Mouse (Mus musculus): Measurements from ENCODE around the gene Aplp2. TPM values are rescaled to one million over a fixed set of nuclear protein-coding genes. Genes with fewer than 3 reads are reported as not detected.

The Aplp2 gene
- polyA plus RNA-seq, 2 experiments = 202 to 228 TPM

DNA sequence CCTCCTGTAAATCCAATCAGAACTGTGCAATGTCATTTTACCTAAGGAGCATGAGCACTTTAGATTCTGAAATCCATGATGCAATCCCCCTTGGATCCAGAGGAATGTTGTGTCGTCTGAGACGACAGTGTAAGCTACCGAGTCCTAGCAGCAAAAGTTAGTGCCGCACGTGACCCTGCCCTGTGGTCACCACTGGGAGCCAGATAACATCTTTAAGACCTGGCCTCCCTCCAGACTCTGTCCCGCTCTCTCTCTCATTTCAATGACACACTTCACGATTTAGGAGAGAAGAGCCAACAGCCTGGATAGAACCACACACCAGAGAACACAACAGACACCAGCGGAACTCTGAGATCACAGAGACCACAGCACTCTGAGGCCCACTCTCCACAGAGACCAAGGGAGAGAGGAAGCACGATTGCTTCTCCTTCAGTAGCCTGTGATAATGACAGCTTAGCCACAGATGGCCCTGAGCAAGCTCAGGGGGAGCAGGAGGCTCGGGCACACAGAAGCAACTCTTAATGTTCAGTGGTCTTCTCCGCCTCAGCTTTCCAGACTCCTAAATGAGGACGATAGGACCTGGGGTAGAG, 83.6 kb downstream of the Aplp2 start:
- no peak for TF ChIP-seq POLR2A (IDR thresholded peaks at IDR 0.05; ENCODE audit: borderline replicate concordance, extremely low read depth, insufficient read depth, insufficient read length)
- Histone ChIP-seq H3K36me3 (ENCODE audit: control insufficient read depth, insufficient read depth, low read length) (no peaks in the 10 kb centered on the region), H3K9ac (ENCODE audit: low read depth, low read length, severe bottlenecking) (no peak overlapping the region), H3K27me3 (ENCODE audit: control insufficient read depth, insufficient read depth, low read length) (peaks cover 41% of the 10 kb centered on the region), H3K9me3 (ENCODE audit: control insufficient read depth, low read length) (no peaks in the 10 kb centered on the region), H3K4me2 (replicated peaks; ENCODE audit: low read depth, low read length, severe bottlenecking) (no peak overlapping the region), H3K4me1 (ENCODE audit: control insufficient read depth, insufficient read depth, low read length) (peaks cover 13% of the 10 kb centered on the region), H3K4me3 (replicated peaks; ENCODE audit: low read length) (no peak overlapping the region), H3K27ac (replicated peaks; ENCODE audit: low read depth, low read length) (no peak overlapping the region)
- DNase-seq (ENCODE audit: low spot score) (no peak), ATAC-seq (ENCODE audit: low FRiP score, low read depth) (no peak)
- WGBS = 74% methylated on average over 12 of the region's 12 CpGs

DNA sequence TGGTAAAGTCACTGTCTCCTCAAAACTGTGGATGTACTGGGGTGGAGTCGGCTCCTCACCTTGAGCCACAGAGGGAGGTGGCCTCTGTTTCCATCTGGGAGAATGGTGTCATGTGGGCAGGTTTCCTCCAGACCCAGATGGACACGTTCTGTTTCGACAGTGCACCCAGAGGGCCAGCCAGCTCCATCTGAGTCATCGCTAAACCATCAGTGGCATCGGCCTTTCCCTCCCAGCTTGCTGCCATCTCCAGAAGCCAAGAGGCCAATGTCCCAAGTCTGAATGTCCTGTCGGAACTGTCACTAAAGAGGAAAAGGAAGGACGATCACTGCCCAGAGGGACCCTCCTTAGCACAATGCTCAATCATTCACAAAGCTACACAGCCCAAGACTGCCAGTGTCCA, 85.5 kb downstream of the Aplp2 start:
- H3K4me1 ChIP-seq (ENCODE audit: control insufficient read depth, insufficient read depth, low read length) = peaks cover 6% of the 10 kb centered on the region
- ATAC-seq (ENCODE audit: low FRiP score, low read depth) (no peak), DNase-seq (ENCODE audit: low spot score) (no peak)
- no peak overlapping the region for H3K4me3 ChIP-seq (replicated peaks; ENCODE audit: low read length)
- no peak overlapping the region for H3K4me2 ChIP-seq (replicated peaks; ENCODE audit: low read depth, low read length, severe bottlenecking)
- TF ChIP-seq POLR2A (IDR thresholded peaks at IDR 0.05; ENCODE audit: borderline replicate concordance, extremely low read depth, insufficient read depth, insufficient read length) = no peak
- peaks cover 22% of the 10 kb centered on the region for H3K27me3 ChIP-seq (ENCODE audit: control insufficient read depth, insufficient read depth, low read length)
- WGBS = 84% methylated on average over 7 of the region's 7 CpGs
- H3K27ac ChIP-seq (replicated peaks; ENCODE audit: low read depth, low read length) = no peak overlapping the region
- no peaks in the 10 kb centered on the region for H3K36me3 ChIP-seq (ENCODE audit: control insufficient read depth, insufficient read depth, low read length)
- H3K9me3 ChIP-seq (ENCODE audit: control insufficient read depth, low read length) = no peaks in the 10 kb centered on the region
- H3K9ac ChIP-seq (ENCODE audit: low read depth, low read length, severe bottlenecking) = no peak overlapping the region

DNA sequence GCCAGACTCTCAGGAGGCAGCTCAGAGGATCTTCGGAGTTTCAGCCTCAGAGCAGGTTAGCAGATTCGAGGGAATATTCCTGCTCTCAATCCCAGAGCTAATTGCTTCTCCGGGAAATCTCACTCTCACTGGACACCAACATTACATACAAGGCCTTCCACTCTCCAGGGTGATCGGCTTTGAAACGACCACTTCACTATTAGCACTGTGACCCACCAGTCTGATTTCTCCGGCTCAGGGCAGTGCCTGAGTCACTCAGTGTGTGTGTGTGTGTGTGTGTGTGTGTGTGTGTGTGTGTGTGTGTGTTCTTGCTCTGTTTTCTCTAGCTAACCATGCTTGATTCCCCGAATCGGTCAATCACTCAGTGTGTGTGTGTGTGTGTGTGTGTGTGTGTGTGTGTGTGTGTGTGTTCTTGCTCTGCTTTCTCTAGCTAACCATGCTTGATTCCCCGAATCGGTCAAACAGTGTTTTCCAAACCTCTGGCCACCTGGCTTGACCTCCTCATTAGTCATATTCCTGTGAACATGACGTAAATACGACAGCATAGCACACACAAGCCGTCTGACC, 89.1 kb downstream of the Aplp2 start:
- no peak overlapping the region for H3K27ac ChIP-seq (replicated peaks; ENCODE audit: low read depth, low read length)
- no peak overlapping the region for H3K4me2 ChIP-seq (replicated peaks; ENCODE audit: low read depth, low read length, severe bottlenecking)
- TF ChIP-seq POLR2A (IDR thresholded peaks at IDR 0.05; ENCODE audit: borderline replicate concordance, extremely low read depth, insufficient read depth, insufficient read length) = no peak
- no peak overlapping the region for H3K4me3 ChIP-seq (replicated peaks; ENCODE audit: low read length)
- H3K4me1 ChIP-seq (ENCODE audit: control insufficient read depth, insufficient read depth, low read length) = peaks cover 9% of the 10 kb centered on the region
- DNase-seq (ENCODE audit: low spot score) (no peak), ATAC-seq (ENCODE audit: low FRiP score, low read depth) (no peak)
- H3K27me3 ChIP-seq (ENCODE audit: control insufficient read depth, insufficient read depth, low read length) = no peaks in the 10 kb centered on the region
- H3K9ac ChIP-seq (ENCODE audit: low read depth, low read length, severe bottlenecking) = no peak overlapping the region
- no peaks in the 10 kb centered on the region for H3K9me3 ChIP-seq (ENCODE audit: control insufficient read depth, low read length)
- H3K36me3 ChIP-seq (ENCODE audit: control insufficient read depth, insufficient read depth, low read length) = no peaks in the 10 kb centered on the region
- WGBS = 54% methylated on average over 13 of the region's 13 CpGs

DNA sequence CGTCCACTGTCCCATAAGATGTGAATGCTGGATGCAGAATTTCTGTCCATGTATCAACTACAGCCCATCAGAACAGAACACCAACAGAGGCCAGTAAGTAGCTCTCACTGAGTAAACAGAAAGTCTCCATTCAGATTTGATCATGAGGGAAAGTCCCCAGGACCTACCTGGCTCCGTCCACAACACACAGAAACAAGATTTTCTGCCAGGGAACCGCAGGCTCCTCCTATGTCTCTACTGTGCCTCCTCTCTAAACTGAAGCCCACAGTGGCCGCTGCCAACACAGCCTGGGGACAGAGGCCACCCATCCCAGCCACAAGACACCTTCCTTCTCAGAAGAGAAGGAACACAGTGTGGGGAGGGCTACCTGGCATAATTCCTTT, 91.1 kb downstream of the Aplp2 start:
- no peak overlapping the region for H3K4me3 ChIP-seq (replicated peaks; ENCODE audit: low read length)
- no peaks in the 10 kb centered on the region for H3K27me3 ChIP-seq (ENCODE audit: control insufficient read depth, insufficient read depth, low read length)
- H3K27ac ChIP-seq (replicated peaks; ENCODE audit: low read depth, low read length) = no peak overlapping the region
- no peak overlapping the region for H3K4me2 ChIP-seq (replicated peaks; ENCODE audit: low read depth, low read length, severe bottlenecking)
- no peak overlapping the region for H3K9ac ChIP-seq (ENCODE audit: low read depth, low read length, severe bottlenecking)
- no peaks in the 10 kb centered on the region for H3K9me3 ChIP-seq (ENCODE audit: control insufficient read depth, low read length)
- 34% methylated on average over 4 of the region's 4 CpGs for WGBS
- no peak for ATAC-seq (ENCODE audit: low FRiP score, low read depth)
- H3K4me1 ChIP-seq (ENCODE audit: control insufficient read depth, insufficient read depth, low read length) = peaks cover 9% of the 10 kb centered on the region
- no peak for DNase-seq (ENCODE audit: low spot score)
- no peaks in the 10 kb centered on the region for H3K36me3 ChIP-seq (ENCODE audit: control insufficient read depth, insufficient read depth, low read length)
- TF ChIP-seq POLR2A (IDR thresholded peaks at IDR 0.05; ENCODE audit: borderline replicate concordance, extremely low read depth, insufficient read depth, insufficient read length) = no peak

DNA sequence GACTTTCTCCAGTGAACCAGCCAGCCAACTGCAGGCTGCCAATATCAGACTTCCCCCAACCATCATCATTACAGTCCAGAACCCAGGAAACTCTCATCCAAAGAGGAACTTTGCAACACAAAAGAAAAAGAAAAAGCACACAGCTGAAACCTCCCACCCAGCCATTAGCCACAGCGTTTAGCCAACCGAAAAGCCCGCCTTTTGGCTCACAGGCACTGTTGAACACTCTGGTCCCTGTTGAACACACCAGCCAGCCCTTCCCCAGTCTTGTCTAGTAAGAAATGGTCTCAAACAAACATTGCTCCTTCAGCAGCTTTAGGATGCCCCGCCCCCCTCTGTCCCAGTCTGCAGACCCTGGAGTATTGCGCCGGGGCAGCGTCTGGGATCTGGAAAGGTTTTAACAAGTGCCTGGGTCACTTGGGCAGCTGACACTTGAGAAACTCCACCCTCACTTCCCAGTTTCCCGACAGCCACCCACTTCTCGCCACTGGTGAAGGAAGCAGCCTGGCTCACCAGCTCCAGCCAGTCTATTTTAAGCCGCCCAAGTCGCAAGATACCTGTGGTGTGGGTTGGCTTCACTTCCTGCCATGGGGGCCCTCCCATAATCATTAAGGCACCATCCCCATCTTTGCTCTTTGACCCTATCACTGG, 91.6 kb downstream of the Aplp2 start:
- H3K9ac ChIP-seq (ENCODE audit: low read depth, low read length, severe bottlenecking) = no peak overlapping the region
- no peaks in the 10 kb centered on the region for H3K27me3 ChIP-seq (ENCODE audit: control insufficient read depth, insufficient read depth, low read length)
- no peak overlapping the region for H3K4me2 ChIP-seq (replicated peaks; ENCODE audit: low read depth, low read length, severe bottlenecking)
- TF ChIP-seq POLR2A (IDR thresholded peaks at IDR 0.05; ENCODE audit: borderline replicate concordance, extremely low read depth, insufficient read depth, insufficient read length) = no peak
- ATAC-seq (ENCODE audit: low FRiP score, low read depth) (no peak), DNase-seq (ENCODE audit: low spot score) (no peak)
- WGBS = 37% methylated on average over 11 of the region's 11 CpGs
- H3K9me3 ChIP-seq (ENCODE audit: control insufficient read depth, low read length) = no peaks in the 10 kb centered on the region
- H3K4me1 ChIP-seq (ENCODE audit: control insufficient read depth, insufficient read depth, low read length) = peaks cover 9% of the 10 kb centered on the region
- no peak overlapping the region for H3K4me3 ChIP-seq (replicated peaks; ENCODE audit: low read length)
- H3K27ac ChIP-seq (replicated peaks; ENCODE audit: low read depth, low read length) = no peak overlapping the region
- no peaks in the 10 kb centered on the region for H3K36me3 ChIP-seq (ENCODE audit: control insufficient read depth, insufficient read depth, low read length)

All from limb, embryonic 14.5 days (tissue).